Mouse (Mus musculus) limb, embryonic 10.5 days (tissue): ENCODE results near the gene Snta1. TPM values are rescaled to one million over a fixed set of nuclear protein-coding genes. Genes with fewer than 3 reads are reported as not detected.

Source experiments
- polyA plus RNA-seq: library from polyadenylated mRNA; unstranded; fragments of >200 nt; fragmentation: Nextera tagmentation; extraction: Ambion mirVana; gene quantifications from 2 replicates; pipeline ENCODE4 v1.2.1, GENCODE M21; 2016

The Snta1 gene
- polyA plus RNA-seq, 1 experiment from 2014 or later = 3.2 TPM

Other genes with a start within 250 kb of the Snta1 start
- not detected in 2 replicates for gene Bpifa5, start 245.5 kb downstream of the Snta1 start, polyA plus RNA-seq
- gene Bpifb1, start 217.3 kb downstream of the Snta1 start, polyA plus RNA-seq = not detected in 2 replicates
- 0.41 TPM in 1 of 2 replicates, not detected in the other for gene Bpifb5, start 184.4 kb downstream of the Snta1 start, polyA plus RNA-seq
- gene Bpifb9a, start 150.2 kb downstream of the Snta1 start, polyA plus RNA-seq = not detected in 2 replicates
- not detected in 2 replicates for gene Bpifb9b, start 100.9 kb downstream of the Snta1 start, polyA plus RNA-seq
- gene Cdk5rap1, start 35.1 kb downstream of the Snta1 start, polyA plus RNA-seq = 15.6 and 20.6 TPM in 2 replicates
- gene Cbfa2t2, start 28.4 kb upstream of the Snta1 start, polyA plus RNA-seq = 54.0 and 59.2 TPM in 2 replicates
- 1.1 and 1.6 TPM in 2 replicates for gene 1700003F12Rik, start 139.0 kb upstream of the Snta1 start, polyA plus RNA-seq
- gene Actl10, start 143.7 kb upstream of the Snta1 start, polyA plus RNA-seq = 0.16 and 0.28 TPM in 2 replicates
- 2.0 and 2.1 TPM in 2 replicates for gene Necab3, start 150.8 kb upstream of the Snta1 start, polyA plus RNA-seq
- 25.4 and 27.3 TPM in 2 replicates for gene E2f1, start 161.8 kb upstream of the Snta1 start, polyA plus RNA-seq
- gene Pxmp4, start 195.6 kb upstream of the Snta1 start, polyA plus RNA-seq = 11.4 and 14.5 TPM in 2 replicates
- gene Zfp341, start 205.2 kb upstream of the Snta1 start, polyA plus RNA-seq = 1.1 TPM in 2 replicates
- 0.34 and 0.64 TPM in 2 replicates for gene 4930519P11Rik, start 205.3 kb upstream of the Snta1 start, polyA plus RNA-seq
- gene Chmp4b, start 243.6 kb upstream of the Snta1 start, polyA plus RNA-seq = 13.6 and 14.6 TPM in 2 replicates